Mouse (Mus musculus): ENCODE measurements around the gene Gm49394.

The Gm49394 gene

GRCm38 (mm10) chr7:142669751-142670625 is at the start of gene Gm49394:
Gene Gm49394, minus strand, starts transcription at chr7:142669942.
- DNase-seq (ENCODE audit: low read depth, low spot score): no peak

GRCm38 (mm10) chr7:142714783-142715498 is 45.2 kb upstream of the Gm49394 start:
- peak; percentile 36 for DNase-seq (ENCODE audit: low read depth, low spot score)

- no peak for DNase-seq (ENCODE audit: low read depth, low spot score)
Observed at GRCm38 (mm10) chr7:142706873-142707272, 37.1 kb upstream of the Gm49394 start.

- DNase-seq (ENCODE audit: low read depth, low spot score): no peak
Observed at GRCm38 (mm10) chr7:142699334-142699860, 29.7 kb upstream of the Gm49394 start.

GRCm38 (mm10) chr7:142678611-142679010 is 8.9 kb upstream of the Gm49394 start:
- DNase-seq (ENCODE audit: low read depth, low spot score): no peak

GRCm38 (mm10) chr7:142675644-142676043 is 5.9 kb upstream of the Gm49394 start:
- peak; percentile 45 for DNase-seq (ENCODE audit: low read depth, low spot score)

- DNase-seq (ENCODE audit: low read depth, low spot score): no peak
Observed at GRCm38 (mm10) chr7:142675141-142675540, 5.4 kb upstream of the Gm49394 start.

- DNase-seq (ENCODE audit: low read depth, low spot score): no peak
Observed at GRCm38 (mm10) chr7:142672120-142672519, 2.4 kb upstream of the Gm49394 start.

GRCm38 (mm10) chr7:142671067-142671466 is 1.3 kb upstream of the Gm49394 start:
- no peak for DNase-seq (ENCODE audit: low read depth, low spot score)

GRCm38 (mm10) chr7:142668328-142668727 is 1.4 kb downstream of the Gm49394 start:
- no peak for DNase-seq (ENCODE audit: low read depth, low spot score)

GRCm38 (mm10) chr7:142667521-142667920 is 2.2 kb downstream of the Gm49394 start:
- DNase-seq (ENCODE audit: low read depth, low spot score): no peak

GRCm38 (mm10) chr7:142666659-142667058 is 3.1 kb downstream of the Gm49394 start, which contains the start of gene Igf2:
Gene Igf2, minus strand, starts transcription at chr7:142666816.
- no peak for DNase-seq (ENCODE audit: low read depth, low spot score)

- DNase-seq (ENCODE audit: low read depth, low spot score): no peak
Observed at GRCm38 (mm10) chr7:142666109-142666508, 3.6 kb downstream of the Gm49394 start.

GRCm38 (mm10) chr7:142665364-142665763 is 4.4 kb downstream of the Gm49394 start:
- no peak for DNase-seq (ENCODE audit: low read depth, low spot score)

GRCm38 (mm10) chr7:142664465-142665029 is 5.2 kb downstream of the Gm49394 start:
- DNase-seq (ENCODE audit: low read depth, low spot score): no peak

GRCm38 (mm10) chr7:142663931-142664421 is 5.8 kb downstream of the Gm49394 start:
- DNase-seq (ENCODE audit: low read depth, low spot score): no peak

- DNase-seq (ENCODE audit: low read depth, low spot score): no peak
Observed at GRCm38 (mm10) chr7:142663151-142663550, 6.6 kb downstream of the Gm49394 start.

- no peak for DNase-seq (ENCODE audit: low read depth, low spot score)
Observed at GRCm38 (mm10) chr7:142661811-142662210, 7.9 kb downstream of the Gm49394 start.

- DNase-seq (ENCODE audit: low read depth, low spot score): no peak
Observed at GRCm38 (mm10) chr7:142661046-142661445, 8.7 kb downstream of the Gm49394 start.

- DNase-seq (ENCODE audit: low read depth, low spot score): no peak
Observed at GRCm38 (mm10) chr7:142660651-142660945, 9.1 kb downstream of the Gm49394 start.

GRCm38 (mm10) chr7:142659767-142660650 is 9.7 kb downstream of the Gm49394 start:
- DNase-seq (ENCODE audit: low read depth, low spot score): no peak

Measured in brain, embryonic 18.5 days (tissue).